ENCODE assay signal across 26 mouse cellular contexts in genomic region chr11:54174226-54174625, GRCm38 (mm10).
"Had no signal": no experiment of that assay in that cellular context is flagged by ENCODE, and none has a peak within 500 bp of the region (broad histone marks: within the 10 kb centered on the region; RNA-seq: fewer than 3 reads in every experiment).

No protein-coding gene starts in this region.

- H3K36me3 ChIP-seq: heart, embryonic 10.5 days; heart, embryonic 13.5 days; heart, embryonic 15.5 days; hindbrain, embryonic 13.5 days; hindbrain, embryonic 15.5 days; kidney, embryonic 15.5 days; limb, embryonic 10.5 days; limb, embryonic 12.5 days; liver, embryonic 13.5 days had no signal

- ATAC-seq: hindbrain, postnatal 0 days; intestine, embryonic 16.5 days had no signal

- DNase-seq: gastrocnemius, adult 2 months; gastrocnemius, postnatal 10 days; gastrocnemius, postnatal 25 days; heart, adult 18-20 months; heart, postnatal 14 days; heart, postnatal 36 days; kidney, adult 11 months; kidney, adult 2 months; kidney, adult 9 months; kidney, postnatal 14 days; kidney, postnatal 36 days; liver; liver, embryonic 13.5 days had no signal

- H3K27ac ChIP-seq: gastrocnemius, adult 2 months; heart, embryonic 10.5 days; heart, embryonic 13.5 days; heart, embryonic 15.5 days; hindbrain, embryonic 13.5 days; hindbrain, embryonic 15.5 days; hindbrain, postnatal 0 days; kidney, embryonic 15.5 days; kidney, postnatal 0 days; left cerebral cortex, adult 2 months; limb, embryonic 10.5 days; limb, embryonic 12.5 days; liver, embryonic 13.5 days had no signal

- H3K4me2 ChIP-seq: heart, embryonic 13.5 days; heart, embryonic 15.5 days; hindbrain, embryonic 13.5 days; hindbrain, embryonic 15.5 days; kidney, embryonic 15.5 days; limb, embryonic 12.5 days; liver, embryonic 11.5 days; liver, embryonic 13.5 days had no signal

- H3K27me3 ChIP-seq: heart, embryonic 13.5 days; heart, embryonic 15.5 days; hindbrain, embryonic 13.5 days; hindbrain, embryonic 15.5 days; kidney, embryonic 15.5 days; limb, embryonic 12.5 days; liver, embryonic 13.5 days had no signal

- H3K9me3 ChIP-seq: heart, embryonic 10.5 days; heart, embryonic 13.5 days; heart, embryonic 15.5 days; hindbrain, embryonic 13.5 days; hindbrain, embryonic 15.5 days; kidney, embryonic 15.5 days; limb, embryonic 10.5 days; limb, embryonic 12.5 days; liver, embryonic 13.5 days had no signal

- H3K4me1 ChIP-seq: heart, embryonic 10.5 days; heart, embryonic 13.5 days; heart, embryonic 15.5 days; hindbrain, embryonic 13.5 days; hindbrain, embryonic 15.5 days; kidney, embryonic 15.5 days; limb, embryonic 10.5 days had no signal

- H3K9ac ChIP-seq: heart, embryonic 13.5 days; heart, embryonic 15.5 days; hindbrain, embryonic 13.5 days; hindbrain, embryonic 15.5 days; kidney, embryonic 15.5 days; limb, embryonic 12.5 days; liver, embryonic 13.5 days had no signal

- H3K4me3 ChIP-seq: gastrocnemius, adult 2 months; heart, embryonic 10.5 days; heart, embryonic 13.5 days; heart, embryonic 15.5 days; hindbrain, embryonic 13.5 days; hindbrain, embryonic 15.5 days; kidney, embryonic 15.5 days; left cerebral cortex, adult 2 months; limb, embryonic 10.5 days; limb, embryonic 12.5 days; liver, embryonic 13.5 days had no signal
